Mouse (Mus musculus): ENCODE data around the gene Astn2.

Gene Astn2

GRCm38 (mm10) chr4:65372731-65373130 lies 1031.7 kb downstream of the Astn2 start:
- 64% methylated on average over 3 of the region's 3 CpGs for WGBS

GRCm38 (mm10) chr4:65354580-65354979 lies 1049.8 kb downstream of the Astn2 start:
- 51% methylated on average over 4 of the region's 4 CpGs for WGBS

- 90% methylated on average over 7 of the region's 7 CpGs for WGBS
These were observed 1053.9 kb downstream of the Astn2 start for GRCm38 (mm10) chr4:65350521-65350920.

- WGBS, result 74% methylated on average over 3 of the region's 3 CpGs
These were observed 1062.6 kb downstream of the Astn2 start for GRCm38 (mm10) chr4:65341766-65342165.

- WGBS, result 32% methylated on average over 1 of the region's 1 CpGs
These were observed 1070.7 kb downstream of the Astn2 start for GRCm38 (mm10) chr4:65333718-65334117.
